Mouse (Mus musculus) forebrain, postnatal 0 days (tissue): ENCODE measurements at regions not wholly inside any gene's neighbourhood (a gene's known extent, or its start where the extent isn't known, plus 50 kb on each side); places are given as distances from the start of the nearest gene placed in this dataset.

Source experiments
- ATAC-seq: fragments of 200-750 bp; cut with Nextera tagmentation; 2 replicates; pipeline ENCODE4 v1.8.0; 2017; ENCODE audit warnings: mild to moderate bottlenecking, moderate library complexity
- DNase-seq: peaks from one replicate; pipeline ENCODE4 v3.0.0-alpha.2; 2015
- H3K27ac ChIP-seq: fragments of 300-500 bp; sonication (generic); 2 replicates; pipeline ENCODE4 v1.5.1; 2014; ENCODE audit warnings: low read depth, mild to moderate bottlenecking, antibody characterized with exemption, low read length, moderate library complexity, mixed read lengths
- H3K27me3 ChIP-seq: fragments of 300-500 bp; sonication (generic); 2 replicates; pipeline ENCODE4 v1.6.1; 2014; ENCODE audit warnings: mild to moderate bottlenecking, low read length, mixed read lengths; ENCODE audit not compliant: insufficient read depth
- H3K36me3 ChIP-seq: fragments of 300-500 bp; sonication (generic); 2 replicates; pipeline ENCODE4 v1.6.1; 2014; ENCODE audit warnings: mild to moderate bottlenecking, moderate library complexity; ENCODE audit not compliant: insufficient read depth
- H3K4me1 ChIP-seq: fragments of 300-500 bp; sonication (generic); 2 replicates; pipeline ENCODE4 v1.6.1; 2014; ENCODE audit warnings: antibody characterized with exemption; ENCODE audit not compliant: insufficient read depth
- H3K4me2 ChIP-seq: fragments of 300-500 bp; sonication (generic); 2 replicates; pipeline ENCODE4 v1.6.1; 2014; ENCODE audit warnings: low read depth, mild to moderate bottlenecking, moderate library complexity
- H3K4me3 ChIP-seq: fragments of 300-500 bp; sonication (generic); 2 replicates; pipeline ENCODE4 v1.5.1; 2014; ENCODE audit warnings: low read depth, low read length, mixed read lengths
- H3K9ac ChIP-seq: fragments of 300-500 bp; sonication (generic); 2 replicates; pipeline ENCODE4 v1.6.1; 2014; ENCODE audit warnings: mild to moderate bottlenecking
- H3K9me3 ChIP-seq: fragments of 300-500 bp; sonication (generic); 2 replicates; pipeline ENCODE4 v1.6.1; 2016; ENCODE audit warnings: low read length
- CTCF ChIP-seq: sonication (generic); IDR thresholded peaks from 2 replicates; pipeline ENCODE4 v1.5.1; 2016; ENCODE audit warnings: antibody characterized with exemption, control low read depth, low read depth
- WGBS: fragments of 180-500 bp; shearing (Covaris S2); extraction: QIAGEN DNeasy Blood & Tissue Kit; methylation state at CpG from one replicate; pipeline ENCODE4 v1.1.7; 2014; 5-methylcytosine and 5-hydroxymethylcytosine counted together

- Histone ChIP-seq H3K4me3 (no peak overlapping the region), H3K4me2 (no peak overlapping the region), H3K27me3 (no peaks in the 10 kb centered on the region), H3K36me3 (no peaks in the 10 kb centered on the region), H3K27ac (no peak overlapping the region), H3K9me3 (no peaks in the 10 kb centered on the region), H3K9ac (no peak overlapping the region), H3K4me1 (no peaks in the 10 kb centered on the region)
- ATAC-seq: no peak
- 57% methylated on average over 5 of the region's 5 CpGs for WGBS
- no peak for DNase-seq
- TF ChIP-seq CTCF: no peak
Observed at GRCm38 (mm10) chr5:47276231-47277195, 706.4 kb upstream of the Slit2 start.

- Histone ChIP-seq H3K4me1 (no peaks in the 10 kb centered on the region), H3K9me3 (no peaks in the 10 kb centered on the region), H3K27me3 (no peaks in the 10 kb centered on the region), H3K4me2 (no peak overlapping the region), H3K36me3 (no peaks in the 10 kb centered on the region), H3K4me3 (no peak overlapping the region), H3K27ac (no peak overlapping the region), H3K9ac (no peak overlapping the region)
- WGBS: 86% methylated on average over 3 of the region's 3 CpGs
- no peak for DNase-seq
- no peak for TF ChIP-seq CTCF
- no peak for ATAC-seq
Observed at GRCm38 (mm10) chr5:47279630-47280029, 703.3 kb upstream of the Slit2 start.

- 59% methylated on average over 4 of the region's 4 CpGs for WGBS
- Histone ChIP-seq H3K36me3 (no peaks in the 10 kb centered on the region), H3K4me2 (no peak overlapping the region), H3K9ac (no peak overlapping the region), H3K4me3 (no peak overlapping the region), H3K27me3 (no peaks in the 10 kb centered on the region), H3K9me3 (no peaks in the 10 kb centered on the region), H3K4me1 (no peaks in the 10 kb centered on the region), H3K27ac (no peak overlapping the region)
- peak; percentile 64 for DNase-seq
- TF ChIP-seq CTCF: no peak
- peak; percentile 89 for ATAC-seq
Observed at GRCm38 (mm10) chr5:47299602-47300001, 683.3 kb upstream of the Slit2 start.

- Histone ChIP-seq H3K9me3 (no peaks in the 10 kb centered on the region), H3K4me3 (no peak overlapping the region), H3K9ac (no peak overlapping the region), H3K36me3 (no peaks in the 10 kb centered on the region), H3K27ac (no peak overlapping the region), H3K27me3 (no peaks in the 10 kb centered on the region), H3K4me2 (no peak overlapping the region), H3K4me1 (no peaks in the 10 kb centered on the region)
- ATAC-seq (peak; percentile 78), DNase-seq (peak; percentile 77)
- TF ChIP-seq CTCF: no peak
- WGBS: 52% methylated on average over 4 of the region's 4 CpGs
Observed at GRCm38 (mm10) chr5:47317506-47317905, 665.4 kb upstream of the Slit2 start.

- H3K4me2 ChIP-seq: no peak overlapping the region
- WGBS: 61% methylated on average over 1 of the region's 1 CpGs
- no peaks in the 10 kb centered on the region for H3K4me1 ChIP-seq
- H3K36me3 ChIP-seq: no peaks in the 10 kb centered on the region
- ATAC-seq (no peak), DNase-seq (no peak)
- H3K4me3 ChIP-seq: no peak overlapping the region
- TF ChIP-seq CTCF: no peak
- no peak overlapping the region for H3K27ac ChIP-seq
- no peak overlapping the region for H3K9ac ChIP-seq
- H3K27me3 ChIP-seq: no peaks in the 10 kb centered on the region
- H3K9me3 ChIP-seq: no peaks in the 10 kb centered on the region
Observed at GRCm38 (mm10) chr5:47318147-47318546, 664.8 kb upstream of the Slit2 start.

GRCm38 (mm10) chr5:47322511-47323167 is 660.3 kb upstream of the Slit2 start:
- H3K27me3 ChIP-seq: no peaks in the 10 kb centered on the region
- 86% methylated on average over 2 of the region's 2 CpGs for WGBS
- no peaks in the 10 kb centered on the region for H3K36me3 ChIP-seq
- no peak overlapping the region for H3K9ac ChIP-seq
- ATAC-seq: no peak
- H3K4me2 ChIP-seq: no peak overlapping the region
- no peak overlapping the region for H3K4me3 ChIP-seq
- H3K27ac ChIP-seq: no peak overlapping the region
- H3K9me3 ChIP-seq: no peaks in the 10 kb centered on the region
- H3K4me1 ChIP-seq: no peaks in the 10 kb centered on the region
- no peak for TF ChIP-seq CTCF
- no peak for DNase-seq

GRCm38 (mm10) chr5:47334299-47334698 is 648.6 kb upstream of the Slit2 start:
- Histone ChIP-seq H3K27ac (no peak overlapping the region), H3K4me1 (no peaks in the 10 kb centered on the region), H3K27me3 (no peaks in the 10 kb centered on the region), H3K9ac (no peak overlapping the region), H3K4me2 (no peak overlapping the region), H3K4me3 (no peak overlapping the region), H3K36me3 (no peaks in the 10 kb centered on the region), H3K9me3 (no peaks in the 10 kb centered on the region)
- ATAC-seq: no peak
- no peak for DNase-seq
- WGBS: 58% methylated on average over 3 of the region's 3 CpGs
- TF ChIP-seq CTCF: no peak
